Mouse (Mus musculus) MEL (cell line): ENCODE results near the gene Mecp2.

ENCODE experiments used
- CTCF ChIP-seq, 3 experiments: IDR thresholded peaks in 2 of 3; conservative IDR thresholded peaks in 1 of 3; 2 replicates each; pipeline ENCODE4 v1.5.1; 2011 to 2012; ENCODE audit warnings: low read length in 3 of 3, low read depth in 2 of 3, mild to moderate bottlenecking in 2 of 3, improper control_type of control experiment in 1 of 3, inconsistent platforms in 1 of 3, mixed read lengths in 1 of 3, moderate library complexity in 1 of 3; ENCODE audit not compliant: control insufficient read depth in 1 of 3, insufficient read depth in 1 of 3, poor library complexity in 1 of 3, severe bottlenecking in 1 of 3
- POLR2A ChIP-seq, 2 experiments: IDR thresholded peaks; 2 replicates each; pipeline ENCODE4 v1.6.1; 2011 to 2012; ENCODE audit warnings: low read length in 2 of 2, mild to moderate bottlenecking in 2 of 2, control low read depth in 1 of 2, improper control_type of control experiment in 1 of 2, low read depth in 1 of 2, moderate library complexity in 1 of 2; ENCODE audit not compliant: control insufficient read depth in 1 of 2, insufficient read depth in 1 of 2, poor library complexity in 1 of 2
- USF2 ChIP-seq, 2 experiments: IDR thresholded peaks; 2 replicates each; pipeline ENCODE4 v1.6.1; 2011 to 2012; ENCODE audit warnings: improper control_type of control experiment in 2 of 2, low read length in 2 of 2, borderline replicate concordance in 1 of 2, inconsistent platforms in 1 of 2, low read depth in 1 of 2, mild to moderate bottlenecking in 1 of 2; ENCODE audit not compliant: insufficient read depth in 1 of 2

GRCm38 (mm10) chrX:74103457-74104188, 31.5 kb downstream of the Mecp2 start:
- TF ChIP-seq CTCF (IDR thresholded peaks at IDR 0.05 in 2 of 3, conservative IDR thresholded peaks at IDR 0.05 in 1 of 3; ENCODE audit: control insufficient read depth in 1 of 3, insufficient read depth in 1 of 3, low read depth in 2 of 3, low read length in 3 of 3, poor library complexity in 1 of 3, severe bottlenecking in 1 of 3) (no peak; a peak in 1 of 6 replicates), USF2 (IDR thresholded peaks at IDR 0.05; ENCODE audit: borderline replicate concordance in 1 of 2, insufficient read depth in 1 of 2, low read depth in 1 of 2, low read length in 2 of 2) (no peak), POLR2A (IDR thresholded peaks at IDR 0.05; ENCODE audit: control insufficient read depth in 1 of 2, insufficient read depth in 1 of 2, low read depth in 1 of 2, low read length in 2 of 2, poor library complexity in 1 of 2) (no peak)
